Comparison of ENCODE assay signal across 21 mouse cellular contexts in the genomic region with DNA sequence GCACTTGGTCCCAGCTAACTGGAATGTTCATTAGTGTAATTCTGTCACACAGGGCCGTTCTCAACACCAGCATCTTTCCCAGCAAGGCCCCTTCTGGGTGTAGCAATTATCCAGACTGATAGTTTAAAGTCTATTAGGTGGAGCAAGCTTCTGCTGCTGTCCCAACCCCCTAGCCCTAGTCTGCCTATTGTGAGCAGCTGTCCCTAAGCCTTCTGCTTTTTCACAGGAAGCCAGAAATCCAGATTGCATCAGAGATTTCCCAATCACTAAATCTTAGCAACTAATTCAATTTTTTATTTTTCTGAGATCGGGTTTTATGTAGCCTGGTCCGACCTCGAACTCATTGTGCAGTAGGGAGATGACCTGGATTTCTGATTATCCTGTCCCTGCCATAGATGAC. TPM values are rescaled to one million over a fixed set of nuclear protein-coding genes. Genes with fewer than 3 reads are reported as not detected.
DNase-seq lines count a peak whose midpoint lies in the region; ATAC-seq and TF ChIP-seq lines count a peak whose summit lies in the region.
"Had no signal": no experiment of that assay in that cellular context is flagged by ENCODE, and none has a peak within 500 bp of the region (broad histone marks: within the 10 kb centered on the region; RNA-seq: fewer than 3 reads in every experiment).

No protein-coding gene starts in this region.

- H3K36me3 ChIP-seq in macrophage (ENCODE audit: inconsistent target): no peaks in the 10 kb centered on the region
- H3K36me3 ChIP-seq in forebrain, postnatal 0 days (ENCODE audit: insufficient read depth): no peaks in the 10 kb centered on the region
- H3K36me3 ChIP-seq: heart, embryonic 13.5 days; kidney, embryonic 15.5 days; limb, embryonic 12.5 days; liver, embryonic 15.5 days had no signal

- H3K27me3 ChIP-seq in forebrain, postnatal 0 days (ENCODE audit: insufficient read depth, low read length): no peaks in the 10 kb centered on the region
- H3K27me3 ChIP-seq: CH12.LX; forebrain, embryonic 13.5 days; heart, embryonic 13.5 days; kidney, embryonic 15.5 days; limb, embryonic 12.5 days had no signal

- TF ChIP-seq CTCF in forebrain, postnatal 0 days (IDR thresholded peaks at IDR 0.05; ENCODE audit: low read depth): no peak

- 9% methylated on average over 4 of the region's 4 CpGs for WGBS in macrophage (ENCODE audit: missing documents)
- 69% methylated on average over 4 of the region's 4 CpGs for WGBS in forebrain, postnatal 0 days

- H3K27ac ChIP-seq in brown adipose tissue, adult 24 weeks (replicated peaks; ENCODE audit: low read depth, low read length): peak overlapping the region; percentile 19; the same call in 1 of the 2 replicates
- H3K27ac ChIP-seq in macrophage: peak overlapping the region; percentile 96
- H3K27ac ChIP-seq in forebrain, postnatal 0 days (ENCODE audit: low read depth, low read length): no peak overlapping the region
- H3K27ac ChIP-seq: forebrain, embryonic 13.5 days; heart, embryonic 13.5 days; kidney, embryonic 15.5 days; limb, embryonic 12.5 days; liver, embryonic 15.5 days had no signal

- H3K79me2 ChIP-seq in macrophage (ENCODE audit: inconsistent target): no peaks in the 10 kb centered on the region

- no peaks in the 10 kb centered on the region for H3K4me1 ChIP-seq in brown adipose tissue, adult 24 weeks (ENCODE audit: control insufficient read depth, insufficient read depth, insufficient read length, low read length)
- H3K4me1 ChIP-seq in forebrain, postnatal 0 days (ENCODE audit: insufficient read depth): 0 out of 2 replicates have a peak, but pooled peaks cover 4% of the 10 kb centered on the region
- H3K4me1 ChIP-seq: forebrain, embryonic 13.5 days; limb, embryonic 12.5 days had no signal

- H3K9me3 ChIP-seq in forebrain, postnatal 0 days (ENCODE audit: low read length): no peaks in the 10 kb centered on the region
- H3K9me3 ChIP-seq: forebrain, embryonic 13.5 days; kidney, embryonic 15.5 days; limb, embryonic 12.5 days; liver, embryonic 15.5 days had no signal

- DNase-seq in adrenal gland, adult 2 months: peak; percentile 29
- DNase-seq in adrenal gland, postnatal 4 days (ENCODE audit: low spot score in 2 of 2): no peak
- peak; percentile 36 for DNase-seq in layer of hippocampus, adult 9-11 months
- DNase-seq in layer of hippocampus, adult 8-10 months (ENCODE audit: low spot score in 2 of 2): no peak
- DNase-seq in retina, embryonic 14.5 days (ENCODE audit: low spot score): no peak
- DNase-seq in forebrain, postnatal 0 days: no peak
- DNase-seq: cerebellum, adult 8-10 months; embryo, embryonic 11 days; heart, postnatal 4 days had no signal

- H3K4me2 ChIP-seq in forebrain, postnatal 0 days (ENCODE audit: low read depth): no peak overlapping the region
- H3K4me2 ChIP-seq: forebrain, embryonic 13.5 days; heart, embryonic 13.5 days; kidney, embryonic 15.5 days; limb, embryonic 12.5 days; liver, embryonic 15.5 days; midbrain, embryonic 11.5 days had no signal

- no peak overlapping the region for H3K9ac ChIP-seq in forebrain, postnatal 0 days
- H3K9ac ChIP-seq: forebrain, embryonic 13.5 days; heart, embryonic 13.5 days; kidney, embryonic 15.5 days; limb, embryonic 12.5 days; liver, embryonic 15.5 days had no signal

- no peak for ATAC-seq in forebrain, postnatal 0 days
- ATAC-seq: forebrain, embryonic 13.5 days had no signal

- H3K4me3 ChIP-seq in brown adipose tissue, adult 24 weeks (ENCODE audit: insufficient read depth, low read depth, low read length): no peak overlapping the region
- H3K4me3 ChIP-seq in macrophage (ENCODE audit: inconsistent target): no peak overlapping the region
- no peak overlapping the region for H3K4me3 ChIP-seq in forebrain, postnatal 0 days (ENCODE audit: low read depth, low read length)
- H3K4me3 ChIP-seq: forebrain, embryonic 13.5 days; heart, embryonic 13.5 days; kidney, embryonic 15.5 days; limb, embryonic 12.5 days; liver, embryonic 15.5 days had no signal

RNA-seq across cellular contexts. Expression of a gene that starts 27.9 kb away (rescaled TPM):
- not detected for total RNA-seq in adrenal gland, adult 2 months (2021)
- polyA plus RNA-seq in adrenal gland, adult 2 months (2012; rRNA removed): not detected in 2 replicates
- total RNA-seq in adrenal gland, postnatal 4 days (2021): not detected
- not detected for total RNA-seq in layer of hippocampus, adult 8-10 months (2022)
- polyA plus RNA-seq in brown adipose tissue, adult 24 weeks (2012; ENCODE audit: insufficient read depth, insufficient read length, missing spikeins): not detected in 2 replicates
- total RNA-seq in macrophage (2018; cell fraction: chromatin; rRNA removed): not detected
- total RNA-seq in macrophage (2018; cell fraction: cytosol; rRNA removed): not detected
- not detected for total RNA-seq in macrophage (2018; cell fraction: nucleus; rRNA removed)
- polyA plus RNA-seq in macrophage (2018): not detected in 3 replicates
- not detected in 2 replicates for total RNA-seq in forebrain, postnatal 0 days (2014; rRNA removed)
- polyA plus RNA-seq in forebrain, postnatal 0 days (2015; fragmentation: Nextera tagmentation; extraction: Ambion mirVana): not detected in 2 replicates
- total RNA-seq: CH12.LX; heart, postnatal 4 days; layer of hippocampus, postnatal 14 days had no signal
- polyA plus RNA-seq: forebrain, embryonic 13.5 days; heart, embryonic 13.5 days; kidney, embryonic 15.5 days; limb, embryonic 12.5 days; liver, embryonic 15.5 days; midbrain, embryonic 11.5 days; testis, adult 2 months; urinary bladder, adult 2 months had no signal

RNA-seq across cellular contexts. Expression of a gene that starts 30.7 kb away (rescaled TPM):
- not detected for total RNA-seq in adrenal gland, adult 2 months (2021)
- not detected in 2 replicates for polyA plus RNA-seq in adrenal gland, adult 2 months (2012; rRNA removed)
- total RNA-seq in adrenal gland, postnatal 4 days (2021): not detected
- total RNA-seq in layer of hippocampus, adult 8-10 months (2022): not detected
- not detected in 2 replicates for polyA plus RNA-seq in brown adipose tissue, adult 24 weeks (2012; ENCODE audit: insufficient read depth, insufficient read length, missing spikeins)
- total RNA-seq in macrophage (2018; cell fraction: chromatin; rRNA removed): not detected
- total RNA-seq in macrophage (2018; cell fraction: cytosol; rRNA removed): not detected
- not detected for total RNA-seq in macrophage (2018; cell fraction: nucleus; rRNA removed)
- not detected in 3 replicates for polyA plus RNA-seq in macrophage (2018)
- not detected in 2 replicates for total RNA-seq in forebrain, postnatal 0 days (2014; rRNA removed)
- polyA plus RNA-seq in forebrain, postnatal 0 days (2015; fragmentation: Nextera tagmentation; extraction: Ambion mirVana): not detected in 2 replicates
- total RNA-seq: CH12.LX; heart, postnatal 4 days; layer of hippocampus, postnatal 14 days had no signal
- polyA plus RNA-seq: heart, embryonic 13.5 days; testis, adult 2 months had no signal

RNA-seq across cellular contexts. Expression of a gene that starts 40.4 kb away (rescaled TPM):
- total RNA-seq in adrenal gland, adult 2 months (2021): 10 to 100 TPM; 52.7 to 54.5 TPM
- 25.7 and 33.3 TPM in 2 replicates for polyA plus RNA-seq in adrenal gland, adult 2 months (2012; rRNA removed)
- total RNA-seq in adrenal gland, postnatal 4 days (2021): 10 to 100 TPM; 47.0 to 48.7 TPM
- 10 to 100 TPM; 61.6 to 70.6 (median 67.7) TPM for total RNA-seq in layer of hippocampus, adult 8-10 months (2022)
- 24.7 and 26.5 TPM in 2 replicates for polyA plus RNA-seq in brown adipose tissue, adult 24 weeks (2012; ENCODE audit: insufficient read depth, insufficient read length, missing spikeins)
- 100 to 1,000 TPM in 4 of 26 experiments, 10 to 100 TPM in 22; 35.8 to 142 (median 48.2) TPM for total RNA-seq in macrophage (2018; cell fraction: chromatin; rRNA removed)
- total RNA-seq in macrophage (2018; cell fraction: cytosol; rRNA removed): 10 to 100 TPM; 30.0 to 75.1 (median 37.3) TPM
- 100 to 1,000 TPM in 1 of 26 experiments, 10 to 100 TPM in 25; 33.2 to 103 (median 46.5) TPM for total RNA-seq in macrophage (2018; cell fraction: nucleus; rRNA removed)
- polyA plus RNA-seq in macrophage (2018): 27.2 to 65.1 TPM (median 30.0 TPM) in 3 replicates
- total RNA-seq in forebrain, postnatal 0 days (2014; rRNA removed): 104 and 114 TPM in 2 replicates
- polyA plus RNA-seq in forebrain, postnatal 0 days (2015; fragmentation: Nextera tagmentation; extraction: Ambion mirVana): 19.4 and 22.2 TPM in 2 replicates

Comparison
In these comparisons a context has a peak if more than half of its experiments do, and no peak if none do; other contexts are left out.
1. DNase-seq: peak in adrenal gland, adult 2 months (single experiment) and layer of hippocampus, adult 9-11 months (single experiment); none in adrenal gland, postnatal 4 days (0 of 2), layer of hippocampus, adult 8-10 months (0 of 2), retina, embryonic 14.5 days (single experiment) and forebrain, postnatal 0 days (single experiment).